Mouse (Mus musculus): ENCODE data around the gene Wnk2.

DNA sequence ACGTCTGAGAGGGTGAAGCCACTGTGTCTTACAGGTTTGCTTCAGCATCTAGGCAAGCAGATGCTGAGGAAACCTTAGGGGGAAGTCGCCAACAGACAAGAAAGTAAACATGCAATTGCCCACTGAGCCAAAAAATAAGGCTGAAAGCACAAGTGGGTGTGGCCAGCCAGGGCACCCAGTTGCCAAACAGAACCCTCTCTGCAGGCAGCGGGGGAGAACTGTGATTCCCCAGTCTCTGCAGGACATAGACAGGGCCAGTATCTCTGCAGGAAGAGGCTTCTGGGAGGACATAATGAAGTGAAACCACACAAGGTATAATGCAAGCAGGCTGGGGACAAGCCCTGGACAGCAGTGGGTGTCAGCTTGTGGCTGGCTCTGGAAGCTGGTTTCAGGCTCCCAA is 38.1 kb downstream of the Wnk2 start:
- TF ChIP-seq HCFC1 (IDR thresholded peaks at IDR 0.05; ENCODE audit: low read depth, low read length) (no peak), CTCF (IDR thresholded peaks at IDR 0.05 in 2 of 3, conservative IDR thresholded peaks at IDR 0.05 in 1 of 3; ENCODE audit: control insufficient read depth in 1 of 3, insufficient read depth in 1 of 3, low read depth in 2 of 3, low read length in 3 of 3, poor library complexity in 1 of 3, severe bottlenecking in 1 of 3) (no peak), TBP (IDR thresholded peaks at IDR 0.05; ENCODE audit: low read depth, low read length) (no peak), EP300 (IDR thresholded peaks at IDR 0.05; ENCODE audit: low read depth in 1 of 2, low read length in 2 of 2) (no peak), POLR2A (IDR thresholded peaks at IDR 0.05; ENCODE audit: control insufficient read depth in 1 of 2, insufficient read depth in 1 of 2, low read depth in 1 of 2, low read length in 2 of 2, poor library complexity in 1 of 2) (no peak), ZC3H11A (IDR thresholded peaks at IDR 0.05; ENCODE audit: low read depth, low read length) (no peak), MYC (IDR thresholded peaks at IDR 0.05; ENCODE audit: low read depth, low read length) (no peak), E2F4 (IDR thresholded peaks at IDR 0.05; ENCODE audit: borderline replicate concordance, low read depth, low read length) (no peak), ZNF384 (IDR thresholded peaks at IDR 0.05; ENCODE audit: low read depth, low read length) (no peak), MAFK (IDR thresholded peaks at IDR 0.05; ENCODE audit: borderline replicate concordance, low read depth, low read length) (no peak), UBTF (IDR thresholded peaks at IDR 0.05; ENCODE audit: borderline replicate concordance, insufficient read depth, low read depth, low read length) (no peak), MEF2A (IDR thresholded peaks at IDR 0.05; ENCODE audit: extremely low read depth, insufficient replicate concordance, low read depth, low read length, poor library complexity, severe bottlenecking) (no peak), GABPA (IDR thresholded peaks at IDR 0.05; ENCODE audit: low read depth, low read length) (no peak)
